In genomic region chr13:106913125-106913736, GRCm38 (mm10) we compare ENCODE assay signal across 22 mouse cellular contexts. TPM values are rescaled to one million over a fixed set of nuclear protein-coding genes. Genes with fewer than 3 reads are reported as not detected.
A peak's percentile ranks its signal among the peaks of the same experiment; 100 is the strongest.
DNase-seq lines count a peak whose midpoint lies in the region; ATAC-seq and TF ChIP-seq lines count a peak whose summit lies in the region.
"Had no signal": no experiment of that assay in that cellular context is flagged by ENCODE, and none has a peak within 500 bp of the region (broad histone marks: within the 10 kb centered on the region; RNA-seq: fewer than 3 reads in every experiment).

No protein-coding gene starts in this region.

- no peak overlapping the region for H3K4me3 ChIP-seq in heart, embryonic 10.5 days
- no peak overlapping the region for H3K4me3 ChIP-seq in liver, embryonic 14.5 days (ENCODE audit: insufficient read depth in 1 of 2, low read depth in 2 of 2, low read length in 2 of 2)
- H3K4me3 ChIP-seq: limb, embryonic 10.5 days; midbrain, embryonic 12.5 days had no signal

- DNase-seq in heart, embryonic 10.5 days (ENCODE audit: low spot score) = peak; percentile 85
- DNase-seq in heart, adult 18-20 months = no peak
- DNase-seq in ZHBTc4 (ENCODE audit: low read depth, low spot score) = peak; percentile 40
- DNase-seq in liver, embryonic 14.5 days (ENCODE audit: low read depth in 3 of 3, low spot score in 3 of 3) = peak in 2 of 3 experiments; percentile 22 to 24
- peak; percentile 14 for DNase-seq in yolk sac, embryonic 10.5 days (ENCODE audit: low spot score)
- no peak for DNase-seq in frontal cortex, postnatal 10 days (ENCODE audit: low spot score in 2 of 2)
- no peak for DNase-seq in adrenal gland, adult 2 months
- DNase-seq: adrenal gland, postnatal 14 days; cerebellum, adult 2 months; cerebellum, postnatal 25 days; gastrocnemius, postnatal 36 days; kidney, adult 18-20 months; kidney, postnatal 14 days; thymus, adult 2 months; thymus, postnatal 4 days had no signal

- H3K36me3 ChIP-seq in heart, embryonic 10.5 days = peaks cover 25% of the 10 kb centered on the region
- H3K36me3 ChIP-seq in liver, embryonic 14.5 days (replicated peaks; ENCODE audit: control insufficient read depth, insufficient read depth, low read depth) = peaks cover 17% of the 10 kb centered on the region

- ATAC-seq in liver, embryonic 14.5 days (ENCODE audit: insufficient read depth) = peak; percentile 75; the same call in 1 of the 2 replicates
- ATAC-seq: forebrain, embryonic 14.5 days; hindbrain, postnatal 0 days; lung, postnatal 0 days had no signal

- peak overlapping the region; percentile 56; the same call in 1 of the 2 replicates for H3K27ac ChIP-seq in heart, embryonic 10.5 days
- peak overlapping the region; percentile 66 for H3K27ac ChIP-seq in liver, embryonic 14.5 days
- H3K27ac ChIP-seq: hindbrain, postnatal 0 days; limb, embryonic 10.5 days; midbrain, embryonic 12.5 days; stomach, postnatal 0 days had no signal

- WGBS in heart, embryonic 10.5 days = 27% methylated on average over 3 of the region's 3 CpGs
- WGBS in liver, embryonic 14.5 days (ENCODE audit: insufficient replicate concordance) = 14% methylated on average over 3 of the region's 3 CpGs

- TF ChIP-seq EP300 in liver, embryonic 14.5 days (IDR thresholded peaks at IDR 0.05; ENCODE audit: low read depth) = peak; percentile 81

- no peaks in the 10 kb centered on the region for H3K9me3 ChIP-seq in heart, embryonic 10.5 days
- H3K9me3 ChIP-seq in liver, embryonic 14.5 days (ENCODE audit: control insufficient read depth, low read length) = no peaks in the 10 kb centered on the region
- H3K9me3 ChIP-seq: G1E; limb, embryonic 10.5 days; midbrain, embryonic 12.5 days had no signal

- no peak overlapping the region for H3K9ac ChIP-seq in liver, embryonic 14.5 days (replicated peaks)
- H3K9ac ChIP-seq: midbrain, embryonic 12.5 days had no signal

- peak overlapping the region; percentile 26; the same call in 1 of the 2 replicates for H3K4me2 ChIP-seq in liver, embryonic 14.5 days (ENCODE audit: low read depth)
- H3K4me2 ChIP-seq: midbrain, embryonic 12.5 days had no signal

- no peaks in the 10 kb centered on the region for H3K27me3 ChIP-seq in heart, embryonic 10.5 days (ENCODE audit: insufficient read depth, poor library complexity, severe bottlenecking)
- H3K27me3 ChIP-seq in liver, embryonic 14.5 days (ENCODE audit: control insufficient read depth, insufficient read depth, low read length) = no peaks in the 10 kb centered on the region
- H3K27me3 ChIP-seq: midbrain, embryonic 12.5 days had no signal

- no peak for TF ChIP-seq CTCF in liver, embryonic 14.5 days (IDR thresholded peaks at IDR 0.05; ENCODE audit: low read depth)

- H3K4me1 ChIP-seq in heart, embryonic 10.5 days = no peaks in the 10 kb centered on the region
- H3K4me1 ChIP-seq in liver, embryonic 14.5 days (replicated peaks; ENCODE audit: control insufficient read depth in 2 of 2, insufficient read depth in 2 of 2, low read length in 1 of 2) = peaks cover 15 to 20% of the 10 kb centered on the region in 2 experiments
- H3K4me1 ChIP-seq: limb, embryonic 10.5 days; midbrain, embryonic 12.5 days had no signal

RNA-seq across cellular contexts. Expression of gene Ipo11, which starts 23.5 kb away (rescaled TPM):
- polyA plus RNA-seq in heart, embryonic 10.5 days (2016; fragmentation: Nextera tagmentation; extraction: Ambion mirVana) = 88.0 and 96.0 TPM in 2 replicates
- 10 to 100 TPM; 23.1 to 24.2 TPM for total RNA-seq in heart, adult 18-20 months (2021)
- 12.2 and 15.3 TPM in 2 replicates for polyA plus RNA-seq in liver, embryonic 14.5 days (2012; rRNA removed)
- 35.2 and 36.8 TPM in 2 replicates for polyA plus RNA-seq in liver, embryonic 14.5 days (2014; fragmentation: Nextera tagmentation; extraction: Ambion mirVana)
- 10 to 100 TPM; 33.3 to 42.1 TPM for total RNA-seq in adrenal gland, adult 2 months (2021)
- 13.6 and 16.7 TPM in 2 replicates for polyA plus RNA-seq in adrenal gland, adult 2 months (2012; rRNA removed)

RNA-seq across cellular contexts. Expression of gene Dimt1, which starts 33.7 kb away (rescaled TPM):
- polyA plus RNA-seq in heart, embryonic 10.5 days (2016; fragmentation: Nextera tagmentation; extraction: Ambion mirVana) = 38.3 and 47.6 TPM in 2 replicates
- total RNA-seq in heart, adult 18-20 months (2021) = 1 to 10 TPM; 7.0 TPM
- polyA plus RNA-seq in liver, embryonic 14.5 days (2012; rRNA removed) = 7.6 and 9.2 TPM in 2 replicates
- 18.6 and 19.5 TPM in 2 replicates for polyA plus RNA-seq in liver, embryonic 14.5 days (2014; fragmentation: Nextera tagmentation; extraction: Ambion mirVana)
- 10 to 100 TPM; 12.6 to 15.4 TPM for total RNA-seq in adrenal gland, adult 2 months (2021)
- 4.6 TPM in 2 replicates for polyA plus RNA-seq in adrenal gland, adult 2 months (2012; rRNA removed)

Comparison
In these comparisons a context has a peak if more than half of its experiments do, and no peak if none do; other contexts are left out.
1. DNase-seq: peak in heart, embryonic 10.5 days (single experiment), ZHBTc4 (single experiment), liver, embryonic 14.5 days (2 of 3) and yolk sac, embryonic 10.5 days (single experiment); none in heart, adult 18-20 months (0 of 2), frontal cortex, postnatal 10 days (0 of 2) and adrenal gland, adult 2 months (single experiment).